Mouse (Mus musculus) hindbrain, embryonic 11.5 days (tissue): Measurements from ENCODE around the gene March1. TPM values are rescaled to one million over a fixed set of nuclear protein-coding genes. Genes with fewer than 3 reads are reported as not detected.

Source experiments
- ATAC-seq: fragments of 200-750 bp; cut with Nextera tagmentation; 2 replicates; pipeline ENCODE4 v1.8.0; 2017; ENCODE audit warnings: mild to moderate bottlenecking, moderate TSS enrichment, moderate library complexity; ENCODE audit not compliant: low FRiP score
- DNase-seq: peaks from one replicate; pipeline ENCODE4 v3.0.0-alpha.2; 2015; ENCODE audit warnings: low spot score
- H3K27ac ChIP-seq: fragments of 300-500 bp; sonication (generic); 2 replicates; pipeline ENCODE4 v1.5.1; 2014; ENCODE audit warnings: mild to moderate bottlenecking, low read depth, low read length
- H3K27me3 ChIP-seq: fragments of 300-500 bp; sonication (generic); 2 replicates; pipeline ENCODE4 v1.6.1; 2014; ENCODE audit warnings: mild to moderate bottlenecking, low read length, moderate library complexity, mixed read lengths; ENCODE audit not compliant: control insufficient read depth, insufficient read depth
- H3K36me3 ChIP-seq: fragments of 300-500 bp; sonication (generic); 2 replicates; pipeline ENCODE4 v1.6.1; 2014; ENCODE audit warnings: mild to moderate bottlenecking, low read length, moderate library complexity, mixed read lengths; ENCODE audit not compliant: control insufficient read depth, insufficient read depth
- H3K4me1 ChIP-seq: fragments of 300-500 bp; sonication (generic); replicated peaks from 2 replicates; pipeline ENCODE4 v1.6.1; 2014; ENCODE audit warnings: low read length, mixed read lengths; ENCODE audit not compliant: control insufficient read depth, insufficient read depth
- H3K4me2 ChIP-seq: fragments of 300-500 bp; sonication (generic); replicated peaks from 2 replicates; pipeline ENCODE4 v1.6.1; 2014; ENCODE audit warnings: mild to moderate bottlenecking, low read depth, low read length
- H3K4me3 ChIP-seq: fragments of 300-500 bp; sonication (generic); 2 replicates; pipeline ENCODE4 v1.5.1; 2014; ENCODE audit warnings: low read depth, low read length
- H3K9ac ChIP-seq: fragments of 300-500 bp; sonication (generic); 2 replicates; pipeline ENCODE4 v1.6.1; 2014; ENCODE audit warnings: low read depth, low read length
- H3K9me3 ChIP-seq: fragments of 300-500 bp; sonication (generic); 2 replicates; pipeline ENCODE4 v1.6.1; 2016; ENCODE audit warnings: low read length; ENCODE audit not compliant: control insufficient read depth
- WGBS: fragments of 180-500 bp; shearing (Covaris S2); extraction: QIAGEN DNeasy Blood & Tissue Kit; methylation state at CpG from one replicate; pipeline ENCODE4 v1.1.7; 2014; 5-methylcytosine and 5-hydroxymethylcytosine counted together
- polyA plus RNA-seq: library from polyadenylated mRNA; unstranded; fragments of >200 nt; fragmentation: Nextera tagmentation; extraction: Ambion mirVana; gene quantifications from 2 replicates; pipeline ENCODE4 v1.2.1, GENCODE M21; 2014

The March1 gene
- polyA plus RNA-seq, 1 experiment from 2014 or later = 8.7 TPM

DNA sequence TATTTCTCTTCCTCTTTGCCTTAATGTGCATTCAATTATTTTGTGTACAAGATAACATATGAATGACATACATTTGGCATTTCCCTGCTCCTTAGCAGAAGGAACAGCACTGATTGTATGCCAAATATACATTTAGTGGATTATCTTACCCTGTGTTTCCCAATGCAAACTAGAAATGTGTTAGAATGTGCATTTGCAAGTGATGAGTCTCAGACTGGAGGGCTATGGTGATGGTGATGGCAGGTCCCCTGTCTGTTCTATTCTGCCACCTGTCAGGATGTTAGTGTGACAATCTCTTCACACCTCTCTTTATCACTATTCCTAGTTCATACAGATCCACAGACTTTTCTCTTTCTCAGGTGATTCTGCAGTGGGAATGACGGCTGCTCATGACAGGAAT lies 480.4 kb downstream of the March1 start:
- H3K27ac ChIP-seq = no peak overlapping the region
- no peak overlapping the region for H3K4me2 ChIP-seq
- no peaks in the 10 kb centered on the region for H3K36me3 ChIP-seq
- H3K4me1 ChIP-seq = no peaks in the 10 kb centered on the region
- H3K9me3 ChIP-seq = no peaks in the 10 kb centered on the region
- H3K9ac ChIP-seq = no peak overlapping the region
- ATAC-seq (no peak), DNase-seq (no peak)
- no peaks in the 10 kb centered on the region for H3K27me3 ChIP-seq
- WGBS = 84% methylated on average over 1 of the region's 1 CpGs
- H3K4me3 ChIP-seq = no peak overlapping the region

DNA sequence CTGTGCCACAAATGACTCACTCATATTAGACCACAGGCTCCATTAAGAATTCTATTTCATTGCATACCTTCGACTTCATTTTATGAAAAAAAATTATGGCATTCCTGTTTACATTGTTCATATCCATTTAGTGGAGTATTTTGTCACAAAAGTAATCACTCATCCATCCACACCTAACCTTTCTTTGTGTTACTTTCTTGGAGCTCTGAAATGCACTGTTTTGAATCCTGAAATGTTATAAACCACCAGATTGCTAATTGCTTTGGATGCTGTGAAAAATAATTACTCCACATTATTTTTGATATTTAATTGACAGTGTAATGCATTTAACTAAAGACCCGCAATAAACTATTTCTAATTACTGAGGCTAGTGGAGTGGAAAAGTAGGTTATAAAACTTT lies 501.6 kb downstream of the March1 start:
- no peak for ATAC-seq

DNA sequence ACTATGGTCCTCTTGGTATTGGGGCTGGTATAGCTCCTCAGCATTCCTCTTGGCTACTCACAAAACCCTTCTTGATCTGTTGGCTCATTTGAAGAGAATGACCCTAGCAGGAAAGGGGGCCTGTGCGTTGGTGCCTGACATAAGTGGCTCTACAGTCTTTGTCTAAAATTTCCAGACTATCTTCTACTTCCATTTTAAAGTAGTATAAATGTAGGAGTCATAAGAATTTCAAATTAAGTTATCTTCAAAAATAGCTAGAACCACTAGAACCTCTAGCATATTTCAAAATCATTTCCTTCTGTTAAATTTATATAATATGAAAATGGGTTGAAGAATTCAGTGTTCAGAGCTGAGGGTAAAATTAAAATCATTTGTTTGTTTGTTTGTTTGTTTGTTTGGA lies 541.9 kb downstream of the March1 start:
- Histone ChIP-seq H3K27ac (no peak overlapping the region), H3K9ac (no peak overlapping the region), H3K4me3 (no peak overlapping the region), H3K4me2 (no peak overlapping the region), H3K36me3 (no peaks in the 10 kb centered on the region), H3K4me1 (no peaks in the 10 kb centered on the region), H3K9me3 (no peaks in the 10 kb centered on the region), H3K27me3 (no peaks in the 10 kb centered on the region)
- WGBS = 96% methylated on average over 1 of the region's 1 CpGs
- DNase-seq = no peak
- ATAC-seq = no peak

More for the DNA sequence above, 501.6 kb downstream of the March1 start:
- H3K9me3 ChIP-seq = no peaks in the 10 kb centered on the region
- H3K36me3 ChIP-seq = no peaks in the 10 kb centered on the region
- H3K27ac ChIP-seq = no peak overlapping the region
- no peak for DNase-seq
- H3K27me3 ChIP-seq = no peaks in the 10 kb centered on the region
- no peaks in the 10 kb centered on the region for H3K4me1 ChIP-seq
- H3K9ac ChIP-seq = no peak overlapping the region
- no peak overlapping the region for H3K4me2 ChIP-seq
- 84% methylated on average over 2 of the region's 2 CpGs for WGBS
- H3K4me3 ChIP-seq = no peak overlapping the region

DNA sequence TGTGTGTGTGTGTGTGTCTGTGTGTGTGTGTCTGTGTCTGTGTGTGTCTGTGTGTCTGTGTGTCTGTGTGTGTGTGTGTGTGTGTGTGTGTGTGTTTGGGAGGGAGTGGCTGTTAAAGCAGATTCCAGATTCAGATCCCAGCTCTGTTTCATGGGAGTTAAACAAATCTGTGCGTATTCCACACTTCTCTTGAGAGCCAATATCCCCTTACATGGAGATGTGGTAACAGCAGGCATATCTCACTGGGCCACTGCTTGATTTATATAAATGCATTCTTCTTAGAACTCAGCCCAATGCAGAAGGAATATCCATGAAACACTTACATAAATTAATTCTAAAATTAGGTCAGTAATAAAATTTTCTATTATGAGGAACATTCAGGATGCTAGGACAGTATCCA lies 549.1 kb downstream of the March1 start:
- no peak overlapping the region for H3K4me2 ChIP-seq
- ATAC-seq = no peak
- WGBS = 90% methylated on average over 1 of the region's 1 CpGs

DNA sequence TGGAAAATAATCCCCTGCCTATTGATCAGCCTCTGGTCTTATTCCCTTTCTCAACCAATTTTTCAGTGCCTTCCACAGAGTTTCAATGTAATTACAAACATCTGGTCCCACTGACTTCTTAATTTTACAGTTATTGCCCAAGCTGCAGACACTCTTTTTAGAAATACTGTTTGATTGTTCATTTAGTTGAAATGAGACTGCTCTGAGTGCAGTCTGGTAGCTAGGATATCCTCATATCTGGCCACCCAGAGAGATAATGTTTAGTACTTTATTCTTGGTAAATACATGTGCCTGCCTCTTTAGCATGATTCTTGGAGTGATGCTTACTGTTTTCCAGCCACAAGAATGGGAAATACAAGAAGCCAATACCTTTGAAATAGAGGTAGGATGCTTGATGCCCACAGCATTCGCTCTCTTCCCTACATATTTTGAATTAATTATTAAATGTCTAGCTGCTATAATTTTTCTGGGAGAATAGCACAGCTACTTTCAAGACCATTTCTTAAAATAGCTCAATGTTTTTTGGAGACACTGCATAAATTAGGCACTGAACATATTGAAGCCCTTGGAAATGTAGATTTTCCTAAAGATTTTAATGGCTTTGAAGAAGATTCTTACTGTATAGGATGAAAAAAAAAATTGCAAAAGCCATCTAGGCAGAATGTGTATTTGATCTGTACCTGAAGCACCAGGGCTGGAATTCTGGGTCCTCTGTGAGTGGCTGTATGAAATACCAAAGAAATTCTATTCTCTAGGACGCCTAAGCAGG lies 549.9 kb downstream of the March1 start:
- Histone ChIP-seq H3K9ac (no peak overlapping the region), H3K4me2 (no peak overlapping the region), H3K4me3 (no peak overlapping the region), H3K27ac (no peak overlapping the region), H3K4me1 (no peaks in the 10 kb centered on the region), H3K36me3 (no peaks in the 10 kb centered on the region), H3K27me3 (no peaks in the 10 kb centered on the region), H3K9me3 (no peaks in the 10 kb centered on the region)
- DNase-seq (no peak), ATAC-seq (no peak)
- 92% methylated on average over 2 of the region's 2 CpGs for WGBS

More for the DNA sequence above, 549.1 kb downstream of the March1 start:
- DNase-seq = no peak
- Histone ChIP-seq H3K9ac (no peak overlapping the region), H3K9me3 (no peaks in the 10 kb centered on the region), H3K4me3 (no peak overlapping the region), H3K27ac (no peak overlapping the region), H3K4me1 (no peaks in the 10 kb centered on the region), H3K36me3 (no peaks in the 10 kb centered on the region), H3K27me3 (no peaks in the 10 kb centered on the region)

DNA sequence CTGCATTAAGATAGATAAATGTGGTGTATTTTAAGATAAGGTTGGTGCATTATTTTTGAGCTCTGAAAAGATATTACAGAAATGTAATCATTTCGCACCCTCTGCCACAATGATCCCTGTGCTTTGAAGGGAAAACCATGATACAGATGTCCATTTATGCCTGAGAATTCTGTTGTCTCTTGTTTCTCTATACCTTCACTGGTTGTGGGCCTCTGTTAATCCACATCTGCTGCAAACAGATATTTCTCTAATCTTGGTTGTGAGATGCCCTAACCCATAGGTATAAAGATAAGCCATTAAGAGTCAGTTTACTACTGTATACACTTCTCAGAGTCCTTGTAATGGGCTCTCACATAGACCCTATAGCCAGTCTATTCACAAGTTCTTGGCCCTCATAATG lies 561.6 kb downstream of the March1 start:
- no peaks in the 10 kb centered on the region for H3K4me1 ChIP-seq
- no peaks in the 10 kb centered on the region for H3K27me3 ChIP-seq
- WGBS = 95% methylated on average over 1 of the region's 1 CpGs
- ATAC-seq (no peak), DNase-seq (no peak)
- no peaks in the 10 kb centered on the region for H3K9me3 ChIP-seq
- no peak overlapping the region for H3K4me2 ChIP-seq
- no peaks in the 10 kb centered on the region for H3K36me3 ChIP-seq
- H3K4me3 ChIP-seq = no peak overlapping the region
- no peak overlapping the region for H3K9ac ChIP-seq
- no peak overlapping the region for H3K27ac ChIP-seq

DNA sequence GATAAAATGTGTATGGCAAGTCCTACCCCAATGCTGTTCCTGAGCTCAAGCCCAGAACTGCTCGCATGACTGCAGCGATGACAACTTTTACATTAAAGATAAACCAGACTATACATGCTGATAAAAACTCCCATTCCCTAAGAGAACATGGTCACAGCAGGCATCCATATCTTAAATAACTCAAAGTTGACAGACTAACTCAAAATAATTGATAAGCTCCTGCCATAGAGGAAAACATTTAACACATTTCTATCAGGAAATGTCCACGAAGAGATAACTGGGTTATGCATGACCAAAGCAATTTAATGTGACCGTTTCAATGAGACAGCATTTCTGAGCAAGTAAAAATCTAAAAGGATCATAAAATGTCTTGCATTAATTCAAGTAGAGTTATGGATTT lies 563.6 kb downstream of the March1 start:
- WGBS = 80% methylated on average over 4 of the region's 4 CpGs
- DNase-seq = no peak
- Histone ChIP-seq H3K27ac (no peak overlapping the region), H3K9ac (no peak overlapping the region), H3K4me2 (no peak overlapping the region), H3K9me3 (no peaks in the 10 kb centered on the region), H3K4me3 (no peak overlapping the region), H3K4me1 (no peaks in the 10 kb centered on the region), H3K27me3 (no peaks in the 10 kb centered on the region), H3K36me3 (no peaks in the 10 kb centered on the region)
- ATAC-seq = no peak

DNA sequence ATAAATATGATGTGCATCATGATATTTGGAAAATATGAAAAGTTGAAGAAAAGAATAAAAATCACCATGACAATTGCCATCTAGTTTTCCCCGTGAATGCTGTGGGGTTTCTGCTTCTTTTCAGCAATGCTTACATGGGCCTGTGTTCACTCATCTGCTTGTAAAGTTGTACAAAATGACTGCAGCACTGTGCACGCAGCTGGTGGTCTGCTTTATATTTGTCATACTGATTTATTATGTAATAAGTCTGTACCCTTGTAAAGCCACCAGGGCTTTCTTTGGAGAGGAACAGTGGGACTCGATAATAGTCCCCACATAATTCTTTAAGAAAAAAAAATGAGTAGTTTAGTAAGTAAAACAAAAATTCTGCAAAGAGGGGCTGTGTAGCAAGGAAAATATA lies 564.6 kb downstream of the March1 start:
- Histone ChIP-seq H3K27ac (no peak overlapping the region), H3K9ac (no peak overlapping the region), H3K27me3 (no peaks in the 10 kb centered on the region), H3K9me3 (no peaks in the 10 kb centered on the region), H3K4me2 (no peak overlapping the region), H3K4me3 (no peak overlapping the region), H3K36me3 (no peaks in the 10 kb centered on the region), H3K4me1 (no peaks in the 10 kb centered on the region)
- ATAC-seq (no peak), DNase-seq (no peak)
- WGBS = 79% methylated on average over 3 of the region's 3 CpGs

DNA sequence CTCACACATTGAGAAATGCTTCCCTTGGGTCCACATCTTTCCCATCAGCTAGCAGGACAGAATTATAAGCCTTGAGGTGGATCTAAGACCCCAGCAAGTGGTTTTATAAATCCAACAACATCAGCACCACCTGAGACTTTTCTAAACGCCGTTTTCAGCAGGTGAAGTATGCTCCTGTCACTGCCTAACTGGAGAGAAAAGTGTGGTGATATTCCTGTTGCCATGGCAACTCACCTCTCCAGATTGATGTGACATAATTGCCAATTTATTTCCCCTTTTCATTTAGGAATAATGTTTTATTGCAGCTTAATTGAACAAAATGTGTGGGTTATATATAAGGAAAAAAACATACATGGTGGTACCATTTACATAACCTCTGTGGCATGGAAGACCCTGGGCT lies 565.8 kb downstream of the March1 start:
- Histone ChIP-seq H3K9ac (no peak overlapping the region), H3K36me3 (no peaks in the 10 kb centered on the region), H3K4me3 (no peak overlapping the region), H3K4me1 (no peaks in the 10 kb centered on the region), H3K9me3 (no peaks in the 10 kb centered on the region), H3K27ac (no peak overlapping the region), H3K27me3 (no peaks in the 10 kb centered on the region), H3K4me2 (no peak overlapping the region)
- no peak for DNase-seq
- WGBS = 76% methylated on average over 2 of the region's 2 CpGs
- no peak for ATAC-seq
